Mouse (Mus musculus) limb, embryonic 14.5 days (tissue): ENCODE data around the gene Fbp1. TPM values are rescaled to one million over a fixed set of nuclear protein-coding genes. Genes with fewer than 3 reads are reported as not detected.

Experiments
- ATAC-seq: fragments of 200-750 bp; cut with Nextera tagmentation; 2 replicates; pipeline ENCODE4 v1.8.0; 2017; ENCODE audit warnings: low read depth, moderate number of reproducible peaks, moderate TSS enrichment; ENCODE audit not compliant: low FRiP score
- DNase-seq: peaks from one replicate; pipeline ENCODE4 v3.0.0-alpha.2; 2015; ENCODE audit warnings: low spot score
- H3K27ac ChIP-seq: fragments of 300-500 bp; sonication (generic); replicated peaks from 2 replicates; pipeline ENCODE4 v1.5.1; 2014; ENCODE audit warnings: low read depth, mild to moderate bottlenecking, low read length, moderate library complexity, mixed read lengths
- H3K27me3 ChIP-seq: fragments of 300-500 bp; sonication (generic); 2 replicates; pipeline ENCODE4 v1.6.1; 2014; ENCODE audit warnings: low read length, mixed read lengths; ENCODE audit not compliant: control insufficient read depth, insufficient read depth
- H3K36me3 ChIP-seq: fragments of 300-500 bp; sonication (generic); 2 replicates; pipeline ENCODE4 v1.6.1; 2014; ENCODE audit warnings: mild to moderate bottlenecking, low read length, moderate library complexity, mixed read lengths; ENCODE audit not compliant: control insufficient read depth, insufficient read depth
- H3K4me1 ChIP-seq: fragments of 300-500 bp; sonication (generic); 2 replicates; pipeline ENCODE4 v1.6.1; 2014; ENCODE audit warnings: antibody characterized with exemption, low read length, mixed read lengths; ENCODE audit not compliant: control insufficient read depth, insufficient read depth
- H3K4me2 ChIP-seq: fragments of 300-500 bp; sonication (generic); replicated peaks from 2 replicates; pipeline ENCODE4 v1.6.1; 2014; ENCODE audit warnings: low read depth, mild to moderate bottlenecking, low read length, moderate library complexity; ENCODE audit not compliant: severe bottlenecking
- H3K4me3 ChIP-seq: fragments of 300-500 bp; sonication (generic); replicated peaks from 2 replicates; pipeline ENCODE4 v1.5.1; 2014; ENCODE audit warnings: low read length
- H3K9ac ChIP-seq: fragments of 300-500 bp; sonication (generic); 2 replicates; pipeline ENCODE4 v1.6.1; 2014; ENCODE audit warnings: mild to moderate bottlenecking, low read depth, low read length, moderate library complexity; ENCODE audit not compliant: severe bottlenecking
- H3K9me3 ChIP-seq: fragments of 300-500 bp; sonication (generic); 2 replicates; pipeline ENCODE4 v1.6.1; 2016; ENCODE audit warnings: low read length; ENCODE audit not compliant: control insufficient read depth
- POLR2A ChIP-seq: fragments of 200-500 bp; IDR thresholded peaks from 2 replicates; pipeline ENCODE4 v1.8.0; 2012; ENCODE audit warnings: inconsistent platforms, mild to moderate bottlenecking, moderate library complexity, borderline replicate concordance; ENCODE audit not compliant: insufficient read depth, insufficient read length; ENCODE audit errors: extremely low read depth
- WGBS: fragments of 180-500 bp; shearing (Covaris S2); extraction: QIAGEN DNeasy Blood & Tissue Kit; methylation state at CpG from one replicate; pipeline ENCODE4 v1.1.7; 2014; 5-methylcytosine and 5-hydroxymethylcytosine counted together
- polyA plus RNA-seq, 2 experiments: library from polyadenylated mRNA; depleted of rRNA in 1 of 2; stranded (reverse) in 1 of 2; unstranded in 1 of 2; fragments of >200 nt; fragmentation: Nextera tagmentation in 1 of 2; extraction: Ambion mirVana in 1 of 2; gene quantifications; 2 replicates each; pipeline versions ENCODE4 v1.2.1 to v1.2.3; 2012 to 2014

The Fbp1 gene
- polyA plus RNA-seq, 2 experiments, result 0.89 to 2.2 TPM

DNA sequence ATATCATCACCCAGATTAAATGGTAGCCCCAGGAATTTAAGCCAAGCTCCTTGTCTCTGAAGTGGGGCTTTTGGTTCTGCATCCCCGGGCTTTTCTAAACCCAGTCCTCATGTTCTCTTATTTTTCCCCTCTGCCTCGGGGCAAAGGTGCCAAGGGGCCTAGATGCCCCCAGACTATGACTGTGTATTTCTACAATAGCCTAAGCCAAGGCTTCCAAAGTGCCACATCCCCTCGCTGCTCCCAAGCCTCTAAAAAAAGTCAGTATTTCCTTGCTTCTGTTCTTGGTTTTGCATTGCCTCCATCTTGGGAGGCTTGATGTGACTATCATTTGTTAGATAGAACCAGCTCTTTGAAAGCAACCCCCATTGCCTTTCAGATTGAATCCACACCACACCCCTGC, 3.5 kb downstream of the Fbp1 start:
- H3K9me3 ChIP-seq, result no peaks in the 10 kb centered on the region
- WGBS, result 75% methylated on average over 3 of the region's 3 CpGs
- H3K4me2 ChIP-seq, result no peak overlapping the region
- H3K36me3 ChIP-seq, result no peaks in the 10 kb centered on the region
- peaks cover 23% of the 10 kb centered on the region for H3K27me3 ChIP-seq
- DNase-seq, result no peak
- no peak for TF ChIP-seq POLR2A
- no peak for ATAC-seq
- no peak overlapping the region for H3K4me3 ChIP-seq
- H3K9ac ChIP-seq, result no peak overlapping the region
- no peak overlapping the region for H3K27ac ChIP-seq
- H3K4me1 ChIP-seq, result peaks cover 8% of the 10 kb centered on the region; the same call in 1 of the 2 replicates

DNA sequence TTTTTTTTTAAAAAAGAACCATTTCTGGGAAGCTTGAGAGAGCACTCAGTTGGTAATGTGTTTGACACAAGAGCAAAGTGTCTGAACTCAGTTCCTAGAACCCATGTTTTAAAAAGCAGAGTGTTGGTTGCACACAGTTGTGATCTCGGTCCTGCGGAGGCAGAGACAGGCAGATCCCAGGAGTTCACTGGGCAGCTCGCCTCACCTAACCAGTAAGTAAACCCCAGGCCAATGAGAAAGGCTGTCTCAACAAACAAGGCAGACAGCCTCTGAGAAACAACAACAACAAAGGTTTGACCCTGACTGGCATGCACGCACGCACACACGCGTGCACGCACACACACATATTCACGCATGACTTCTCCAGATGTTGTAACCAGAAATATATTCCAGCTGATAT, 4.2 kb downstream of the Fbp1 start:
- no peak for ATAC-seq
- no peak overlapping the region for H3K9ac ChIP-seq
- TF ChIP-seq POLR2A, result no peak
- H3K27ac ChIP-seq, result no peak overlapping the region
- no peak overlapping the region for H3K4me2 ChIP-seq
- H3K4me1 ChIP-seq, result peaks cover 8% of the 10 kb centered on the region; the same call in 1 of the 2 replicates
- 80% methylated on average over 9 of the region's 9 CpGs for WGBS
- no peaks in the 10 kb centered on the region for H3K9me3 ChIP-seq
- H3K36me3 ChIP-seq, result no peaks in the 10 kb centered on the region
- H3K27me3 ChIP-seq, result peaks cover 17% of the 10 kb centered on the region
- no peak overlapping the region for H3K4me3 ChIP-seq
- no peak for DNase-seq

DNA sequence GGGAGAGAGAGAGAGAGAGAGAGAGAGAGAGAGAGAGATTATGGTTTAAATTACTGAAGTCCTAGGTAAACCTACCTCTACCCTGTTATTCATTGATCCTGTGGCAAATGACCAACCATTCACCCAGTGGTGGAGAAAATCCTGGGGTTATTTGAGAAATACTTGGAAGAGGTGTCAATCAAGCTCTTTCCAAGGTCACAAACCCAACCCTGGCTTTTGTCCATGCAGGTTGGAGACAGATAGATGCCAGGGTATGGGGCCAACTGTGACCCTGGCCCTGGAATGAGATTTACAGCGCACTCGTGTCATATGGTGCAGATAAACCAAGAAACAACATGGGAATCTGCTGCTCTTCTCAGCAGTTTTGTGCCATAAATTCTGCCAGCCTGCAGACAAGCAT, 4.6 kb downstream of the Fbp1 start:
- H3K4me3 ChIP-seq, result no peak overlapping the region
- no peak overlapping the region for H3K4me2 ChIP-seq
- ATAC-seq, result no peak
- no peak for TF ChIP-seq POLR2A
- WGBS, result 69% methylated on average over 2 of the region's 2 CpGs
- no peak for DNase-seq
- no peak overlapping the region for H3K27ac ChIP-seq
- no peaks in the 10 kb centered on the region for H3K9me3 ChIP-seq
- peaks cover 12% of the 10 kb centered on the region; the same call in 1 of the 2 replicates for H3K27me3 ChIP-seq
- no peak overlapping the region for H3K9ac ChIP-seq
- H3K4me1 ChIP-seq, result peaks cover 8% of the 10 kb centered on the region; the same call in 1 of the 2 replicates
- H3K36me3 ChIP-seq, result no peaks in the 10 kb centered on the region

DNA sequence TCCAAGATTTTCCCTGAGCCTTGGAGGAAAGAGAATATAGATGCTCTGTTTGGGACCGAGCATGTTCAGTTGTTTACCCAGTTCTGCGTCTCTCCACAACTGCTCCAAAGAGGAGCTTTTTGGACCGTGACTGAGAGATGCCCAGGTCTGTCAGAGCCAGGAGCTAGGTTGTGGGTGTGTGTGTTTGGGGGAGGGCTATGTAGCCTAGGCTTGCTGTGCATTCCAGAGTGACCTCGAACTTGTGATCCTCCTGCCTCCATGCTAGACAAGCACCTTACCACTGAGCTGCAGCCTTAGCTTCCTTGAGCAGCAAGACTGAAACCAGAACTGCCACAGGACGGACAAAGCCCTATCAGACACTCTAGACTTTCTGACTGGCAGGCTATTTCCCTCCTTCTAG, 5.2 kb downstream of the Fbp1 start:
- 86% methylated on average over 5 of the region's 5 CpGs for WGBS
- DNase-seq (no peak), ATAC-seq (no peak)
- Histone ChIP-seq H3K4me3 (no peak overlapping the region), H3K9ac (no peak overlapping the region), H3K36me3 (no peaks in the 10 kb centered on the region), H3K27ac (no peak overlapping the region), H3K4me2 (no peak overlapping the region), H3K4me1 (peaks cover 6% of the 10 kb centered on the region; the same call in 1 of the 2 replicates), H3K9me3 (no peaks in the 10 kb centered on the region), H3K27me3 (peaks cover 6% of the 10 kb centered on the region; the same call in 1 of the 2 replicates)
- TF ChIP-seq POLR2A, result no peak

DNA sequence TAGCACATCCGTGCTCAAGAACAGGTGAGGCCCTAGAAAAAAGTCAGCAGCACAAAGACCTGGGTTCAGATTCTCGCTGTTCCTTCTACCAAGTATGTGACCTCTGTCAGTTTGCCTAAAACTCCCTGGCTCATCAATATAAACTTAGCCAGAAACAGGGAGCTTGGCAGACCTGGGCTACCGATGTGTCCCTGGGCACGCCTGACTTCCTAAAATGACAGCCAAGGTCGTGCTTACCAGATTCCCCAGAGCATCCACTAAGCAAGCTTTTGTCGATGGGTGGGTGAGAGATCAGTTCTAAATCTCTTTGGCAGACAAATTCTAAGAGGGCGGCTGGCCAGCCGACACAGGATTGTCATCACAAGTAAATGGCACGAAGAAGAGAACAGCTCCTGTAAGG, 6.7 kb downstream of the Fbp1 start:
- no peak for TF ChIP-seq POLR2A
- ATAC-seq (no peak), DNase-seq (no peak)
- no peaks in the 10 kb centered on the region for H3K9me3 ChIP-seq
- no peak overlapping the region for H3K4me2 ChIP-seq
- H3K36me3 ChIP-seq, result no peaks in the 10 kb centered on the region
- 84% methylated on average over 9 of the region's 9 CpGs for WGBS
- H3K4me1 ChIP-seq, result no peaks in the 10 kb centered on the region
- no peaks in the 10 kb centered on the region for H3K27me3 ChIP-seq
- no peak overlapping the region for H3K9ac ChIP-seq
- no peak overlapping the region for H3K4me3 ChIP-seq
- H3K27ac ChIP-seq, result no peak overlapping the region
